Mouse (Mus musculus): ENCODE data around the gene Arhgap10.

Arhgap10 gene

DNA sequence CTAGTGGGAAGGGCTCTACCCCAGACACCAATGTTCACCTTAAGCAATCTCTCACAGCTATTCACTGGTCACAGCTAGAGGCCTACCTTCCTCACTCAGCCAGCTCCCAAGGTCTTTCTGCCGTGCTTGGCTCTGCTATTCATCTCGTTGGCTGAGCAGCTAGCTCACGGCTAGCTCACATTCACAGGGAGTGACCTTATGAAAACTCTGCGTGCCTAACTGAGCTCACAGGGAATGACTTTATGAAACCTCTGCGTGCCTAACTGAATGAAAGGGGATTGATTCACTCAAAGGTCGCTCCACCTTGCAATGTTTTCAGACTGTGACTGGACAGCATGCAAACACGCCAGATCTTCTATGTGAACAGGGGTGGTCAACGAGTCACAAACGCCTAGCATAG lies 107.4 kb downstream of the Arhgap10 start:
- DNase-seq (ENCODE audit: low read depth in 1 of 2, low spot score in 2 of 2) = no peak

DNA sequence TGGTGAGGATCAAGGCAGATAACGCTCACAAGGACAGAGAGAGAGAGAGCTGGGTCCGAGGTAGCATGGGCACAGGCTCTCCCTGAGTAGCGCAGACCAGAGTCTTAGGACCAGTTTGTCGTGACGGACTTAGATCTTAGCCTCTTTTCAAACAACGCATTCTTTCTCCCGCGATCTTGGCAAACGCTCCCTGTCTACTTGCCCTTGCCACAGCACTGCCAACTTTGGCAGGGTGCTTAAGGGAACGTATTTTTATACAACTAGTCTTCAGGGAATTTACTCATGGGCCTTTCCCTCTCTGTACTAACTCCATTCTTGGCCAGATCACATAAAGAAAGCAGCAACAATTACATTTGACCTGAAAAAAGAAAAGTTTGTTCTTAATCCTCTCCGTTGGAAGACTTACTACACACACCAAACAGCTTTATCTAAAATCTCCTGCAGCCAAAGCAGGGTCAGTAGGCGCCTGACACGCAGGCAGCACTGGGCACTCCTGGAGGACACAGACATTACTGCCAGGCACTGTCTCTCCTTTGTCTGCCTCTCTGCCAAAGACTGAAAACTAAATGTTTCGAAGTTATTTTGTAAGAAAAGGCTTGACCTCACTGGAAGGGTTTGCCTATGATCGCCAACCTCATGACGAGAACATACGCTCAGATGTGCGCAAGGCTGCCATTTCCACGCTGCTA lies 109.1 kb downstream of the Arhgap10 start:
- no peak for DNase-seq (ENCODE audit: low read depth in 1 of 2, low spot score in 2 of 2)

DNA sequence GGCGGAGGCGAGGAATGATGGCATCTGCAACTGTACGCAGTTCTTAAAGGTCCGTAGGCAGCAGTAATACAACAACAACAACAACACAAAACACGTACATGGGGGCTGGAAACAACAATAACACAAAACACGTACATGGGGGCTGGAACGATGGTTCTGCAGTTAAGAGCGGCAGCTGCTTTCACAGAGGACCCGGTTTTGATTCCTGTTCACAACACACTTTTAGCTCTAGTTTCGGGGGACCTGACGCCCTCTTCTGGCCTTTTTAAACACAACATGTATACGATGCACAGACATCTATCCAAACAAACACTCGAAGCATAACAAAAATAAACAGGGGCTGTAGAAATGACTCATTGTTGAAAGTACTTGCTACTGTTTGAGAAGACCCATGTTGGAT lies 110.9 kb downstream of the Arhgap10 start:
- DNase-seq (ENCODE audit: low read depth in 1 of 2, low spot score in 2 of 2) = no peak

DNA sequence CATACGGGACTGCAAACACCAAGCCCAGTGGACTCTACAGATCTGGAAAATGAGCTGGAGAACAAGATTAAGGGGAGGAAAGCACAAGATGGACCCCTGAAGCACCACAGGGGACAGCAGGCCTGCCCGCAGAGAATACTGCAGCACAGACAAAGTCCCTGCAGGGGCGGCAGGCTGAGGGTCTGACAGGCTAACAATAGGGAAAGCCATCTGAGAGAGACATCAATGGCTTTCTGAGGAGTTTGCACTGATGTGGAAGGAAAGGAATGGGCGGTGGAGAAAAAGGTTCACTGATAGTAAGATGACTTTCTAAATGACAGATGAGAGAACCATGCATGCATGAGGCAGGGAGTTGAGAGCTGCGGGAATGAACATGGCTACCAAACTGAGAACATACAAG lies 111.3 kb downstream of the Arhgap10 start:
- DNase-seq (ENCODE audit: low read depth in 1 of 2, low spot score in 2 of 2) = no peak

DNA sequence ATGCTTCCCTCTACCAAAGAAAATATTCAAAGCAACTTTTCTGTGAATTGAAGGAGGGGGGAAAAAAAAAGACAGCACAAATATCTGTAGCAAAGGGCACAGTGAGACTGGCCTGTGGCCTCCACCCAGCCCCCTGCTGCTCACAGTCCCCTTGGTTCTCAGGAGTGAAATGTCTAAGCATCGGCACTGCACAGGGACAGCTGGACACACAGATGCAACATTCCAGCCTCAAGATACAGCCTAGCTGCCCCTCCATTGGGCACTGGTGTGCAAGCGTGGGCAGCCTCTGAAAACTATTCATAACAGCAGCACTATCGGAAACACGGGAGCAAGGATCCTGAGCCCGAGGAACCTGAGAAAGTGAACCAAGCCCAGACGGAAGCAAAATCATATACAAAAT lies 113.7 kb downstream of the Arhgap10 start:
- no peak for DNase-seq (ENCODE audit: low read depth in 1 of 2, low spot score in 2 of 2)

DNA sequence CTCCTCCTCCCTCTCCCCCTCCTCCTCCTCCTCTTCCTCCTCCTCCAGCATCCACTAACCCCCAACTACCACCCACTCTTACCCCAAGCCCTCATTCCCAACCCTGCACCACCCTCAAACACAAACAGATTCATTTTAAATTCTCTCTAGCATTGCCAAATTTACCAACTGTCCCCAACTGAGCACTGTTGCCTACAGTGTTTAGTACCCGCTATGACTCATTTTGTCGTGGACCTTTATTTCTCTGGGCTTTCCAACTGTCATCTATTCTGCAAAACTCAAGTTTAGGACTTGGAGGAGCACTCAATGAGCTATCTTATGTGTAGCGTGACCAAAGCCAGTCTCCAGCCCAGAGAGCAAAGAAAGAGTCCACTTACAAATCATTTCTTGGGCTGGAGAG lies 115.8 kb downstream of the Arhgap10 start:
- no peak for DNase-seq (ENCODE audit: low read depth in 1 of 2, low spot score in 2 of 2)

DNA sequence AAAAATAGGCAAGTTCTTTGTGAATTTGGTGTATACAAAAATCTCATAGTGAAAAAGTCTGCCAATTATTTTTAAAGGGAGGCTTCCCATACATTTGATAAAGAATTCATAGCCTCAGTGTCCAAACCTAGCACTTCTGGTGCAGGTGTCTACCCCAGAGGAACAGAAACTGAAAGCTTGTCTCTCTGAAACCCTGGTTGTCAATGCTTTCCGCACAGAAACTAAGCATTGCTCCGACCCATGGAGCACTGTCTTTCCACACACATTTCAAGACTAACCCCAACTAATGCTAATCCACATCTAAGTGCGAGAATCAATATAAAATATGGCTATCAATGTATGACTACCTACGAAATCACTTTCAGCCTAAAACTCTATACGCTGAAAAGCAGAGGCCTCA lies 116.6 kb downstream of the Arhgap10 start:
- DNase-seq (ENCODE audit: low read depth in 1 of 2, low spot score in 2 of 2) = no peak

DNA sequence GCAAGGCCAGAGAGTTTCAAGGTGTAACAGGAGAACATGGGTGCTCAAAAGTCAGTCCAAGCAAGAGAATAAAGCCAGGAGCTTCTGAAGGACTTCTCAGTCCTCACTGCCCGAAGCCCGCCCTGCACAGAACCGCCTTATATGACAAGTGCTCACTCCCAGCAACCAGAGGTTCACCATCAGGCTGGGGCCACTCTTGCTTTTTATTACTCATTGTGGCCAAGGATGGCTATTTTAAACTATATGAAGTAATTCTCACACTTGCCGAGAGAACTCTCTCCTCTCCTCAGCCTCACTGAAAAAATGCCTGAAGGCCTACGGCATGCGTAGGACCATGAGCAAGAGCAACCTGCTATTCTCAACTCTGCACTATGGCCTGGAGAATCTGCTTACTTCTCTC lies 133.7 kb downstream of the Arhgap10 start:
- no peak for DNase-seq (ENCODE audit: low read depth in 1 of 2, low spot score in 2 of 2)

DNA sequence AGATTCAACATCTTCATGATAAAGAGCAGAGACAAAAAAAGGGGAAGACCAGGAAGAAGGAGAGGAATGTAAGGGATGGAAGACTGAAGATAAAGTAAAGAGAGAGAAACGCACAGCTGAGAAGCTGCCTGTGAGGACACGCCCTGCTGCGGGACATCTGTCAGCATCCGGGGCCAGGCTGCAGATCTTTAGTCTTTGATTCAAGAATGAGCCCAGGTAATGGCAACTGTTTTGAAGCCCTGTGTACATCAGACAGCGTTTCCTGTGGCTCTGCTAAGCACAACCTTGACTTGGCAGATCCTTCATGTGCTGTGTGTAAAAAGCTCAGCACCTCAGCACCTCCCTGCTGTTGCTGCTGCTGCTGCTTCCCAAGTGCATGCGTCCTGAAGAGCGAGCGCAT lies 134.1 kb downstream of the Arhgap10 start:
- no peak for DNase-seq (ENCODE audit: low read depth in 1 of 2, low spot score in 2 of 2)

DNA sequence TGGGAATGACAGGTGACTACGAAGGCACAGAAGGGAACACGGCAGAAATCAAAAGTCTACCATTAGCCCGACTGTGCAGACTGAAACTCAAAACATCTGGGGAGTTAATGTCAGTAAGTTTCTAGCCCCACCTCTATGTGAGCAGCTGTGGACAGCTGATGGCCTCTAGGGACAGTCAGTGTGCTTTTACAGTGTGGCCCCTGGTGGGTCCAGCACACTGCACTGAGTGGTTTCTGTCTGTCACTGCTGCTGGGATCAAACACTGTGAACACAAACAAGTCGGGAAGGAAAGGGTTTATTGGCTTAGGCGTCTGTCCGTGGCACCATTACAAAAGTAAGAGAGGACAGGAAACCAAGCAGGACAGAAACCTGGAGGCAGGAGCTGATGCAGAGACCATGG lies 136.9 kb downstream of the Arhgap10 start:
- no peak for DNase-seq (ENCODE audit: low read depth in 1 of 2, low spot score in 2 of 2)

DNA sequence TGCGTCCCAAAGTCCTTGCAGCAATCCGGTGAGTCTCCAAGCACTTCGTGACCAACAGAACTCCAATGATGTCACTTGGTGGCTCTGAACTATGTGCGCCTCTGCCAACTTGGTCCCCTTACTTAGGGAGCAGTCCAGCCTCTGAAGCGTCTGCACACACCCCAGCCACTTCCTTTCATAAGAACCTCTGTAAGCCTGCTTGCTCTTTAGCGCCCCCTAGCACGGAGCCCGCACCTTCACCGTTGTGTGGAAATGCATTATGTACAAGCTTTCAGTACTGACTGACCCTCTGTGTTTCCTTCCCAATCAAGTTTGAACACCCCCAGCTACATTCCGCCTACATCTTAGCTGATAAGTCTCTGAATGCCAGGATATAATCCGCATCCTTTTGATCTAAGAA lies 138.5 kb downstream of the Arhgap10 start:
- DNase-seq (ENCODE audit: low read depth in 1 of 2, low spot score in 2 of 2) = no peak

DNA sequence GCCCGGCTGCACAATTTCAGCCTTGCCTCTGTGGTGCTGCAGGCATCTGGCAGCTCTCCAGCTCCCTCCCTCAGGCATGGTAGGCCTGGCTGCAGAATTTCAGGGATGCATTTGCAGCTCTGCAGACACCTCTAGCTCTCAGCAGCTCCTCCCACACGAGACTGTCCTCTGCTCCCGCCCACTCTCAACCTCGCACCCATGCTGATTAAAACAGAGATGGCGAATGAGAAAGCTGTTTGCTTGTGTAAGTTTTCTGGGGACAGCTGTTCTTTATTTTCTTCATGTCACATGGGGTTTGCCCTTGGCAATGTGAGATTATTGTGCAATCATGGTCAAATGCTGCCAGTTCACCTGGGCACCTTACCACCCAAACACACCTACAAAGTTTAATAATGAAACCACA lies 141.3 kb downstream of the Arhgap10 start:
- no peak for DNase-seq (ENCODE audit: low read depth in 1 of 2, low spot score in 2 of 2)

DNA sequence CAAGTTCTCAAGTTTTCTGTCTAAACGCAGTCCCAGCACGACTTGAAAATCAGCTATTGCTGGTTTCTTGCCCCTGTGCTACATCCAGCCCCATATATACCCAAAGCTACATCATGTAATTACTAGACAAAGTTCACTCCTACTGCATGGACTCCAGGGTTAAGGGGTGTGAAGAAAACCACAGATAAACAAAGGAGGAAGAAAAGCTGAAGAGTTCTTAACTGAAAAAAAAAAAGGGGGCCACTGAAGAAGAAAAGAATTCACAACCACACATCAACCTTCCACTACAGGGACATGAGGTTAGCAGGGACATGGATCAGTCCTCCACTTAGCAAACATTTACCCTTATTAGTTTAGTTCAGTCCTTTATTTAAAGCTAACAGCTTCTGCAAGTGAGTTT lies 141.8 kb downstream of the Arhgap10 start:
- DNase-seq (ENCODE audit: low read depth in 1 of 2, low spot score in 2 of 2) = no peak

DNA sequence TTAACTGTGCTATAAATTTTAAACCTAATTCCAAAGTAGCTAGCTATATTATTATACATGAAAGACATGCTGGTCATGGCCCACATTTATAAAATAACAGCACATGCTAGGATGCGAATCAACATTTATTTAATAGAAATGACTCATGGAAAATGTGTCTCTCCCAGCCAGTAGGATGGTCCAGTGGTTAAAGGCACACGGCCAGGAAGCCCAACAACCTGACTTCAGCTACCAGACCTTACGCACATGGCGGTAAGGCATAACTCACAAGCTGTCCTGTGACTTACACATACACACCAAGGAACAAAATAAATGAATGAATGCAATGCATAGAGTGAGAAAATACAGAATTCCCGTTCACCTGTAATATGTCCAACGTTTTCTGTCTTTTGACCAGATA lies 146.7 kb downstream of the Arhgap10 start:
- no peak for DNase-seq (ENCODE audit: low read depth in 1 of 2, low spot score in 2 of 2)

DNA sequence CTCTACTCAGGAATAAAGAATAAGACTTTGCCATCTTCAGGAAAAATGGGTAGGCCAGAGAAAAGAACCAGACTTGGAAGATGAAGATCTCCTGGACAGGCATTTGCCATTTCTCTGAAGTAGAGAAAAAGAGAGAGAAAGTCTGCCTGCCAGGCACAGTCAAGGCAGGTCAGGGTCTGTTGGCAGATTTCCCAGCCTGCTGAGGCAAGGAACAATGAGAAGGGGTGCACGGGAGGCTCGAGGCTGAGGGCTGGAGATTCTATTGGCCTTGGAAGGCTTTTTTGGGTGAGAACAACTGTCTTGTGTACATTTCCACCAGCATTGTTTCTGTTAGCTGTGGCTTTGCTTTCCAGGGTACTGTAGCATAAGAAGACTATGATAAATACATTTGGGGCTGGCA lies 147.4 kb downstream of the Arhgap10 start:
- DNase-seq (ENCODE audit: low read depth in 1 of 2, low spot score in 2 of 2) = no peak

DNA sequence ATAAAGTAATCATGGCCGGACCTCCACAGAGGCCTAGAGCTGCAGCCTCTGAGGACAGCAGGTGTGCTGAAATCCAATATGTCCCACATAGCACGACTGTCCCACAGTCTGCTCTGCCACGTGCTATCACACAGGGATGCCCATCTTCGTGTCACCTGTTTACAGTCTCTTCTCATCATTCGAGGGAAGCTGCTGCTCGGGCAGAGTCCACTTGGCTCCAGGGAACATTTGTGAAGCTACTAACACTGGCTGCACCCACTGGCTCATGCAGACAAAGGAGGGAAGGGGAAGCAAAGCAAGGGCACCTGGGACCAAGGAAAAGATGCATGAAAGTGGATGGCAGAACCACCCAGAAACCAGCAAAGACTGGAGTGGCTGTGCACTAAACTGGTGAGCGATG lies 148.1 kb downstream of the Arhgap10 start:
- no peak for DNase-seq (ENCODE audit: low read depth in 1 of 2, low spot score in 2 of 2)

DNA sequence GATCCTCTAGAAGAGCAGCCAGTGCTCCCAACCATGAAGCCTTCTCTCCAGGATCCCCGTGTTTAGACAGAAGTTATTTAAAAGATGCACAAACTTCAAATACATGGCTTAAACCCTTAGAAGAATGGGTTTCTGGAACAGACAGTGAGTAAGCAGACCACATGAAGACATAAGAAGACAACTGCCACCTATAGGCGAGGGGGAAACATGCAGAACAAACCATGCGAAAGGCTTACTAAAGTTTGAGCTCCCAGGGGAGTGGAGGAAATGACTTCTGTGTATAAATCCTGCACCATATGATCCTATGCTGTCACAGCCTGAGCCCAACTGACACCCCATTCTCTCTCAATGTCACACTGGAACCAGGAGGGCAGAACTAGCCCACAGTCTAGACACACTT lies 150.7 kb downstream of the Arhgap10 start:
- no peak for DNase-seq (ENCODE audit: low read depth in 1 of 2, low spot score in 2 of 2)

DNA sequence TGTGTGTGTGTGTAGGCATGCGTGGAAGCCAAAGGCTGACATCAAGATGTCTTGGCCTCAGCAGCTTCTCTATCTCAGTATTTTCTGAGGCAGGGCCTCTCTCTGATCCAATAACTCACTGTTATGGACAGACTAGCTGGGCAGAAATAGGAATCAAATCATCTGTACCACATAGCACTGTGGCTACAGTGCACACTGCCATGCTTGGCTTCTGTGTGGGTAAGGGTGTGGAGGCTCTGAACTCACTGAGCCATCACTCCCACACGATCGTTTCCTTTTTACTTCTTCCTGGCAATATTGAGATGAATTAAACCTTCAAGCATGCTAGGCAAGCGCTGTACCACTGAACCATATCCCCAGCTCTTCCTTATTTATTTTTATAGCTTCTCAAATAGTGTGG lies 151.3 kb downstream of the Arhgap10 start:
- no peak for DNase-seq (ENCODE audit: low read depth in 1 of 2, low spot score in 2 of 2)

DNA sequence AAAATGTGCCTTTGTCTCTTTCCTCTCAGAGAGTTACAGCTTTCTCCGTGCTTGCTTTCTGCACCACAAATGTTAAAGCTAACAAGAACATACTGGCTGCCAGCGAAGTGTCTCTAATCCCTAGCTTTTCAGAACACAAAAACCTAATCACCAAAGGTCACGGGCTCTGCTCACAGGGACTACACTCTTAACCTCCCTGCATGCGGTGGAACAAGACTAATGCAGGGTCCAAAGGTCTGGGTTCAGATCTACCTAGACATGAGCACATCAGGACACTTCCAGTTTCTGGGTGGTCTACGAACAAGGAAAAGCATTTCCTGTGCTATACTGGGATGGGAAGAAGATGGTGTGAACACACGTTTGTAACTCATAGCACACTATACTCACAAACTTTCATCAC lies 151.8 kb downstream of the Arhgap10 start:
- DNase-seq (ENCODE audit: low read depth in 1 of 2, low spot score in 2 of 2) = no peak

DNA sequence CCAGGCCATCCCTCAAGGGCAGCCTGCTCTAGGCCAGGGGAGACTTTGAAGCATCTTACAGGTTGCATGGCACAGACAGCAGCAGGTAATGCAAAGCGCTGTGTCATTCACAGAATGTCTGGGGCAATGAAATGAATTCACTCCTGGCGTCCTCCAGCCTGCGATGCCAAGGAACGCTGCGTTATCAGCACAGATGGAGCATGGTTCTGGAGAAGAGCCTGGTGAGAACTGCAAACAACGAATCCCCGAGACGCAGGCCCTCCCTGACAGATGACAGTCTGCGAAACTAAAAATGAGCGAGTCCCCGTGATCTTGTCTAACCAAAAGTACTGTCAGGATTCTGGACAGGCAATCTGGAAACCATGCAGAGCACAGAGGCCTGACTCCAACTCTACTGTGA lies 153.3 kb downstream of the Arhgap10 start:
- no peak for DNase-seq (ENCODE audit: low read depth in 1 of 2, low spot score in 2 of 2)

DNA sequence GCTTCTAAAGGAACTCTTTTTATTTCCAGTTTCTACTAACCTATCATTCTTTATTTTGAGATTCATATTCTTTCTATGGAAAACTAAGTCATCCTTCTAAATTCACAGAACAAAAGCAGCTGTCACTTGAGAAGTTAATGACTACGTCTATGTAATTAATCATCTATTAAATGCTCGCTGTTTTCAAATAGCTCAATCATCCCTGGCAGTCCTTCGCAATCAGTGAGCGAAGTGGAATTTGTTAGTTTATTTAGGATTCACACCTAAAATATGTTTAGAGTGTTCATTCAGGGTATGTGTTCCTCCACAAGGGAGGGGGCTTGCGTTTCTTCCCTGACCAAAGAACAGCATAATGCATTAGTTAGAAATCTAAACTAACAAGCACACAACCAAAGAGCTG lies 156.9 kb downstream of the Arhgap10 start:
- DNase-seq (ENCODE audit: low read depth in 1 of 2, low spot score in 2 of 2) = no peak

DNA sequence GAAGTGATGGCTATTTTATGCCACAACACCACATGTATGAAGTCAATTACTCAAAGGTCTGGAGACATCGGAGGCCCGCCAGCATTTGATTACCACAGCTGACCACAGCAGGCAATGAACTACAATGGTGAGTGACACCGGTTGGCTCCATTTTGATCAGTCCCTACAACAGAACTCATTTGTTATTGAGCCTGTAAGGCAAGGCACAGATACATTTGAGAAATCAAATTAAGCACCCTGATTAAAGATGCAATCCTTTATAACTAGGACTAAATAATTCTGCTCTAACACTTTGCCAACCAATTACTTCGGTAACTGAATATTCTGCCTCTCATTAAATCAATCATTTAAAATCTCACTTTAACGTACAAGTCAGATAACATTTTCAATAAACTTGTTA lies 157.3 kb downstream of the Arhgap10 start:
- no peak for DNase-seq (ENCODE audit: low read depth in 1 of 2, low spot score in 2 of 2)

DNA sequence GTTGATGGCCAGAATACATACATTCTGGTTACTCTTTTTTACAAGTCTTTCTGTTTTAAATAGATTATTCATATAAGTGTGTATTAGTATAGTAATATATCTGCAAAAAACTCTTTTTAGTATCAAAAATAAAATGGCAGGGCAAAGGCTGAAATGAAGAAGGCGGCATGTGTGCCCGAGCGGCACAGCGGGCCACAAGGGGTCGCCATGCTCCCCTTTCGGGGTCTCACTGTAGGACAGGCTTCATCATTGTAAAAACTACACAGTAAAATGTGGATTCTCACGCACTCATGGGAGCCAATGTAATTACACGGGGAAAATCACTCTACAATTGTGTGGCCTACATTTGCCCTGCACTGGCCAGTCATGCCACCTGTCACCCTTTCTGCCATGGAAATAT lies 160.6 kb downstream of the Arhgap10 start:
- DNase-seq (ENCODE audit: low read depth in 1 of 2, low spot score in 2 of 2) = no peak

DNA sequence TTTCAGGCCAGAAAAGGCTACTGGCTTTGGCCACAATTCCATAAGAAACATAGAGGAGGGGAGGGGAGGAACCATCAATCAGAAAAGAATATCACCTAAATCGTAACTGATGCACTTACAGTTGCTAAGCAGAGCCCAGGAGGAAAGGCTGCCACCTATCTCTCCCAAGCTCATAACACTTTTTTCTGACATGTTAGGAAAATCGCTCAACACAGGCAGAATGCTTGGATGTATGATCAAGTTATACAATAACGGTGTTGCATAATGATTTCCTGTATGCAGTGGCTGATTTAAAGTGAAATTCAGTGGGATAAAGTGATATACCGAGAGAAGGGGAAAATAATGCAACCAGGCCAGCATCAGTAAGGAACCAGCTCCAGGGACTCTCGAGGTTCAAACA lies 162.4 kb downstream of the Arhgap10 start:
- DNase-seq (ENCODE audit: low read depth in 1 of 2, low spot score in 2 of 2) = no peak

All from monocyte, adult 2 months (primary cell).